Mouse (Mus musculus) limb, embryonic 11.5 days (tissue): Measurements from ENCODE around the gene Olfr1426. TPM values are rescaled to one million over a fixed set of nuclear protein-coding genes. Genes with fewer than 3 reads are reported as not detected.
"Not testable (repeated sequence)": the region's sequence is repeated elsewhere in the genome, so short reads cannot be mapped to it uniquely, and the experiment has no call there.

Experiments used
- ATAC-seq: fragments of 200-750 bp; cut with Nextera tagmentation; 2 replicates; pipeline ENCODE4 v1.8.0; 2017; ENCODE audit warnings: low read depth; ENCODE audit not compliant: insufficient number of reproducible peaks, low FRiP score, low TSS enrichment
- DNase-seq: peaks from one replicate; pipeline ENCODE4 v3.0.0-alpha.2; 2015; ENCODE audit warnings: low spot score
- H3K27ac ChIP-seq: fragments of 300-500 bp; sonication (generic); replicated peaks from 2 replicates; pipeline ENCODE4 v1.5.1; 2014; ENCODE audit warnings: low read depth, mild to moderate bottlenecking, low read length
- H3K27me3 ChIP-seq: fragments of 300-500 bp; sonication (generic); 2 replicates; pipeline ENCODE4 v1.6.1; 2014; ENCODE audit warnings: mild to moderate bottlenecking, low read length, mixed read lengths; ENCODE audit not compliant: control insufficient read depth, insufficient read depth
- H3K36me3 ChIP-seq: fragments of 300-500 bp; sonication (generic); 2 replicates; pipeline ENCODE4 v1.6.1; 2014; ENCODE audit warnings: mild to moderate bottlenecking, low read length, moderate library complexity, mixed read lengths; ENCODE audit not compliant: control insufficient read depth, insufficient read depth
- H3K4me1 ChIP-seq: fragments of 300-500 bp; sonication (generic); 2 replicates; pipeline ENCODE4 v1.6.1; 2014; ENCODE audit warnings: low read length, mixed read lengths; ENCODE audit not compliant: control insufficient read depth, insufficient read depth
- H3K4me2 ChIP-seq: fragments of 300-500 bp; sonication (generic); 2 replicates; pipeline ENCODE4 v1.6.1; 2014; ENCODE audit warnings: low read depth, mild to moderate bottlenecking, moderate library complexity; ENCODE audit not compliant: severe bottlenecking
- H3K4me3 ChIP-seq: fragments of 300-500 bp; sonication (generic); 2 replicates; pipeline ENCODE4 v1.5.1; 2014; ENCODE audit warnings: low read depth, low read length
- H3K9ac ChIP-seq: fragments of 300-500 bp; sonication (generic); 2 replicates; pipeline ENCODE4 v1.6.1; 2014; ENCODE audit warnings: mild to moderate bottlenecking, low read length
- H3K9me3 ChIP-seq: fragments of 300-500 bp; sonication (generic); 2 replicates; pipeline ENCODE4 v1.6.1; 2016; ENCODE audit warnings: low read length; ENCODE audit not compliant: control insufficient read depth
- WGBS: fragments of 180-500 bp; shearing (Covaris S2); extraction: QIAGEN DNeasy Blood & Tissue Kit; methylation state at CpG from one replicate; pipeline ENCODE4 v1.1.7; 2014; 5-methylcytosine and 5-hydroxymethylcytosine counted together
- polyA plus RNA-seq: library from polyadenylated mRNA; unstranded; fragments of >200 nt; fragmentation: Nextera tagmentation; extraction: Ambion mirVana; gene quantifications from 2 replicates; pipeline ENCODE4 v1.2.1, GENCODE M21; 2014

Gene Olfr1426
- polyA plus RNA-seq, 1 experiment from 2014 or later, result not detected

DNA sequence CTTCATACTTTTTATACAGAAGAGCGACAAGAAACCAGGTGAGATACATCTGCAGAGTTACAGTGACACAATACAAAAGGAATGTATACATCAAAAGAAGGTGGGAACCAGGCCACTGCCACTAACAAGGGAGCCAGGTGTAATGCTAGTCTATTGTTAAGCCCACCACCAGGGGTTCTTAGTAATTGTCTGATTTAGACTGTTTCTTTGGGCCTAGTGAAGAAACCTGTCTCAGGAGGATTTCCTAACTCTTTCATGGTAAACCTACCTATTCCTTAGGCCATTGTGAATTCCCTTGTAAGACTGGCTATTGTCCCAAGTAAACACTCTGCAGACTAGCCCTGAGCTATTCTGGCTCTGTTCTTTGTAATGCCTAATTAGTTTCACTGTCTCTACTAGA is 22.3 kb downstream of the Olfr1426 start:
- H3K27ac ChIP-seq, H3K4me2 ChIP-seq, ATAC-seq, H3K27me3 ChIP-seq, DNase-seq, H3K4me1 ChIP-seq, H3K4me3 ChIP-seq, H3K9me3 ChIP-seq, H3K9ac ChIP-seq, H3K36me3 ChIP-seq: not testable (repeated sequence)
- 85% methylated on average over 1 of the region's 1 CpGs for WGBS

DNA sequence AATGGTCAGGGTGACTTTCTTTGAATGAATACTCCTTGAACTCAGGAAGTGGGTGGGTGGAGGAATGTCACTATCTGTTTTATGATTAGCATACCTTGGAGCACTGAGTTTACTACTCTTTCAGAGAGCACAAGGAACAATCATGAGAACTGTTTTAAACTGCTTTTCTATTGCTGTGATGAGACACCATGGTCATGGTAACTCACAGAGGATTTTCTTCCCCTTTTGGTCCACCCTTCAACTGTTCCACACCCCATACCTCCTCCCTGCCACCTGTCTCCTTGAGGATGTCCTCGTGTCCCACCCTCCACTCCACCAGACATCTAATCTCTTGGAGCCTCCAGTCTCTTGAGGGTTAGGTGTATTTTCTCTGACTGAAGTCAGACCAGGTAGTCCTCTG is 24.0 kb downstream of the Olfr1426 start:
- H3K4me3 ChIP-seq, H3K27me3 ChIP-seq, H3K36me3 ChIP-seq, ATAC-seq, H3K4me1 ChIP-seq, H3K9me3 ChIP-seq, H3K4me2 ChIP-seq, H3K9ac ChIP-seq, H3K27ac ChIP-seq, DNase-seq: not testable (repeated sequence)
- 58% methylated on average over 1 of the region's 1 CpGs for WGBS

GRCm38 (mm10) chr19:12062582-12062981 is 29.2 kb downstream of the Olfr1426 start, which contains the start of gene Olfr1424:
Gene Olfr1424 (minus strand): TSS chr19:12062682.
- not testable (repeated sequence) for H3K9ac ChIP-seq, H3K4me3 ChIP-seq, H3K4me1 ChIP-seq, ATAC-seq, H3K27me3 ChIP-seq, H3K36me3 ChIP-seq, H3K9me3 ChIP-seq, DNase-seq, H3K27ac ChIP-seq, H3K4me2 ChIP-seq
- 94% methylated on average over 1 of the region's 1 CpGs for WGBS

DNA sequence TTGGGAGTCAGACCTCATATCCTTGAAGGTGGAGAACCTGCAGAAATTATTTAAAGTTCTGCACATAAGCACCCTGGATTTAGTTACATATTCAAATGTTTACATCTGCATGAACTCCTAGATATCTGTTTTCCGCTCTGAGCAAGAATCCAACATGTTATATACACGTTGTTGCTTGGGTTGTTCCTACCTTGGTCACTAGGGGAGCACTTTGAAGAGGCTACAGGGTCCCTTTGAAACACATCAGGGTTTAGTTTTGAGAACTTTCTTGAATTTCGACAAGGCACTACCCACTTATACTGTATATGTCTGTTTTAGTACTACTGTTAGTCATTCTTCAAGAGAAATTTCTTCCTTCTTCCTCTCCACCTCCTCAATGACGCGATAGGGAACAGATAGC is 48.6 kb downstream of the Olfr1426 start:
- no peaks in the 10 kb centered on the region for H3K9me3 ChIP-seq
- no peak overlapping the region for H3K9ac ChIP-seq
- H3K27me3 ChIP-seq, result no peaks in the 10 kb centered on the region
- H3K4me1 ChIP-seq, result no peaks in the 10 kb centered on the region
- no peak overlapping the region for H3K27ac ChIP-seq
- DNase-seq (no peak), ATAC-seq (no peak)
- H3K4me3 ChIP-seq, result no peak overlapping the region
- WGBS, result 88% methylated on average over 5 of the region's 5 CpGs
- H3K36me3 ChIP-seq, result no peaks in the 10 kb centered on the region
- H3K4me2 ChIP-seq, result no peak overlapping the region

GRCm38 (mm10) chr19:12041217-12041616 is 50.6 kb downstream of the Olfr1426 start, which contains the start of gene Olfr1423:
Gene Olfr1423 (minus strand): TSS chr19:12041317.
- Histone ChIP-seq H3K4me3 (no peak within 1 kb of the TSS), H3K27ac (no peak within 1 kb of the TSS), H3K9ac (no peak within 1 kb of the TSS), H3K4me2 (no peak within 1 kb of the TSS), H3K4me1 (no peaks in the 10 kb centered on the region), H3K9me3 (no peaks in the 10 kb centered on the region), H3K36me3 (no peaks in the 10 kb centered on the region), H3K27me3 (no peaks in the 10 kb centered on the region)
- DNase-seq, result no peak
- 58% methylated on average over 2 of the region's 2 CpGs for WGBS
- ATAC-seq, result no peak

GRCm38 (mm10) chr19:12037727-12038126 is 54.1 kb downstream of the Olfr1426 start:
- H3K4me2 ChIP-seq, result no peak overlapping the region
- H3K9me3 ChIP-seq, result no peaks in the 10 kb centered on the region
- no peaks in the 10 kb centered on the region for H3K27me3 ChIP-seq
- DNase-seq, result no peak
- no peaks in the 10 kb centered on the region for H3K36me3 ChIP-seq
- H3K4me1 ChIP-seq, result no peaks in the 10 kb centered on the region
- H3K27ac ChIP-seq, result no peak overlapping the region
- no peak overlapping the region for H3K4me3 ChIP-seq
- ATAC-seq, result no peak
- no peak overlapping the region for H3K9ac ChIP-seq

Other genes with a start within 250 kb of the Olfr1426 start
- gene Olfr1418, start 230.9 kb downstream of the Olfr1426 start, polyA plus RNA-seq, result not detected in 2 replicates
- not detected in 2 replicates for gene Olfr1419, start 216.9 kb downstream of the Olfr1426 start, polyA plus RNA-seq
- not detected in 2 replicates for gene Olfr1420, start 205.4 kb downstream of the Olfr1426 start, polyA plus RNA-seq
- gene Patl1, start 179.6 kb downstream of the Olfr1426 start, polyA plus RNA-seq, result 25.0 and 25.6 TPM in 2 replicates
- gene Osbp, start 126.1 kb downstream of the Olfr1426 start, polyA plus RNA-seq, result 6.1 and 7.2 TPM in 2 replicates
- gene Olfr1423, start 50.7 kb downstream of the Olfr1426 start, polyA plus RNA-seq, result not detected in 2 replicates
- not detected in 2 replicates for gene Olfr1424, start 29.3 kb downstream of the Olfr1426 start, polyA plus RNA-seq
- gene Olfr1425, start 14.3 kb downstream of the Olfr1426 start, polyA plus RNA-seq, result not detected in 2 replicates
- gene Olfr1427, start 11.3 kb upstream of the Olfr1426 start, polyA plus RNA-seq, result not detected in 2 replicates
- not detected in 2 replicates for gene Olfr1428, start 23.9 kb upstream of the Olfr1426 start, polyA plus RNA-seq
- gene Olfr76, start 31.2 kb upstream of the Olfr1426 start, polyA plus RNA-seq, result not detected in 2 replicates
- gene Olfr1555-ps1, start 78.1 kb upstream of the Olfr1426 start, polyA plus RNA-seq, result not detected in 2 replicates
- gene Olfr1431, start 108.6 kb upstream of the Olfr1426 start, polyA plus RNA-seq, result not detected in 2 replicates
- gene Olfr1432, start 140.6 kb upstream of the Olfr1426 start, polyA plus RNA-seq, result not detected in 2 replicates
- not detected in 2 replicates for gene Olfr262, start 149.6 kb upstream of the Olfr1426 start, polyA plus RNA-seq
- not detected in 2 replicates for gene Olfr235, start 169.0 kb upstream of the Olfr1426 start, polyA plus RNA-seq
- gene Olfr1434, start 187.8 kb upstream of the Olfr1426 start, polyA plus RNA-seq, result not detected in 2 replicates
- gene Olfr1436, start 207.1 kb upstream of the Olfr1426 start, polyA plus RNA-seq, result not detected in 2 replicates
- not detected in 2 replicates for gene Olfr1437, start 233.1 kb upstream of the Olfr1426 start, polyA plus RNA-seq
- gene Olfr1438-ps1, start 243.9 kb upstream of the Olfr1426 start, polyA plus RNA-seq, result not detected in 2 replicates